Mouse (Mus musculus) 416B (cell line): ENCODE measurements around the gene Gpatch8.
"Not testable (repeated sequence)": the region's sequence is repeated elsewhere in the genome, so short reads cannot be mapped to it uniquely, and the experiment has no call there.

Experiments
- DNase-seq: peaks from one replicate; pipeline ENCODE4 v3.0.0; 2011; ENCODE audit warnings: low read depth

Gpatch8 gene

DNA sequence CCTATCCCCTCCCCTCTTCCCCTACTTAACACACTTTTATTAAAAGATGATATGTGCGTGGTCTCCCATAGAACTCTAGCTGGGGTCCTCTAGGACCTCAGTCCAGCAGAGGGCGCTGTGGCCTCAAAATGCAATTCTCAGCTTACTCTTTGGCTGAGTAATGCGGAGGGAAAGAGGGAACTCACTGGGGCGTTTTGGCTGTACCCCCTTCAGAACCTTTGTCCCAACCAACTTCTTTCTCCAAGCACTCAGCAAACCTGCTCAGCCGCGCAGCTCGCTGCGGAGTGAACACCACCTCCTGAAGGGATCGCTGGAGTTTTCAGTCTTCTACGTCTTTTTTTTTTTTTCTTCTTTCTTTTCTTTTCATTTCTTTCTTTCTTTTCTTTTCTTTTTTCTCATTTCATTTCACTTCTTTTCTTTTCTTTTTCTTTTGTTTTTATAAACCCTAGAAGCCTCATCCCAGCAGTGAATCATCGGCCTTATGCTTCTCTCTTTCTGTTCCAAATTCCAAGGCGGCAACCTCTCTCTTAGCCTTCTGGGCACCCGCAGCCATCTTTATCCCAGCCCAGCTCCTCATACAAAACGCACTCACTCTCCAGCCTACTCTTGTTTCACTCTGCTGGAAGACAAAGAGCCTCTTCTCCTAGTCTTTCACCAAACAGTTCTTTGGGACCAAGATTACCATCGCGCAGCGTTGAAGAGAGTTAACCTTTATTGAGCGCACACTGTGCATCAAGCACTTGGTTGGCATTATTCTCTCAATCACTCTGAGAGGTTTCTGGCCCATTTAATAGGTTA, 16.9 kb upstream of the Gpatch8 start:
- peak; percentile 83 for DNase-seq

- DNase-seq = peak; percentile 42
These were observed 12.7 kb upstream of the Gpatch8 start for GRCm38 (mm10) chr11:102568756-102569377.

GRCm38 (mm10) chr11:102568191-102568590, 12.0 kb upstream of the Gpatch8 start:
- DNase-seq = peak; percentile 37

GRCm38 (mm10) chr11:102567723-102568122, 11.5 kb upstream of the Gpatch8 start:
- DNase-seq = no peak

GRCm38 (mm10) chr11:102567157-102567556, 11.0 kb upstream of the Gpatch8 start:
- no peak for DNase-seq

DNA sequence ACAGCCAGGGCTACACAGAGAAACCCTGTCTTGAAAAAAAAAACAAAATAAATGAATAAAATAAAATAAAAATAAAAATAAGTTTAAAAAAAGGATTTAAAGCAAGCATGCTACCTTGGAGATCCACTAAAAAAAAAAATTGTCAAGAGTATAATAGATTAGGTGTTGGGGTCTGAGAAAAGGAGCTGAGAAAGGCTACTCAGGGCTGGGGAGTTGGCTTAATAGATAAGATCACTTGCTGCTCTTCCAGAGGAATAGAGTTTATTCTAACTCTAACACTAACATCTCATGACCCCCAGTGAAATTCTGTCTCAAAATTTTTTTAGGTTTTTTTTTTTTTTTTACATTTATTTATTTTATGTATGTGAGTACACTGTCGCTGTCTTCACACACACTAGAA, 10.1 kb upstream of the Gpatch8 start:
- no peak for DNase-seq

DNA sequence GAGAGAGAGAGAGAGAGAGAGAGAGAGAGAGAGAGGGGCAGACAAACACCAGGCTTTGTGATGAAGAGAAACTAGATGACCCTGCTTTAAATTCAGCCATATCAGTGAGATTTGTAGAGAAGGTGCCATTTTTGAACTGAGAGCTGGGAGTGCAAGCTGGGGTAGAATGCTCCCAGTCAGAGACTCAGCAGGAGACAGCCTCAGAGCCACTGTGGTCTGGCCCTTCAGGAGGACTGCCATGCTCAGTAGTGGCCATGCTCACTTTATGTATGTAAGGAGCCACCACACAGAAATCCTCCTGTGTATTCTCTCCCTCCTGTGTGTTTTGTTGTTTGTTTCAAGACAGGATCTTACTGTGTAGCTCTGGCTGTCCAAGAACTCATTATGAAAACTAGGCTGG, 9.5 kb upstream of the Gpatch8 start:
- DNase-seq = no peak

DNA sequence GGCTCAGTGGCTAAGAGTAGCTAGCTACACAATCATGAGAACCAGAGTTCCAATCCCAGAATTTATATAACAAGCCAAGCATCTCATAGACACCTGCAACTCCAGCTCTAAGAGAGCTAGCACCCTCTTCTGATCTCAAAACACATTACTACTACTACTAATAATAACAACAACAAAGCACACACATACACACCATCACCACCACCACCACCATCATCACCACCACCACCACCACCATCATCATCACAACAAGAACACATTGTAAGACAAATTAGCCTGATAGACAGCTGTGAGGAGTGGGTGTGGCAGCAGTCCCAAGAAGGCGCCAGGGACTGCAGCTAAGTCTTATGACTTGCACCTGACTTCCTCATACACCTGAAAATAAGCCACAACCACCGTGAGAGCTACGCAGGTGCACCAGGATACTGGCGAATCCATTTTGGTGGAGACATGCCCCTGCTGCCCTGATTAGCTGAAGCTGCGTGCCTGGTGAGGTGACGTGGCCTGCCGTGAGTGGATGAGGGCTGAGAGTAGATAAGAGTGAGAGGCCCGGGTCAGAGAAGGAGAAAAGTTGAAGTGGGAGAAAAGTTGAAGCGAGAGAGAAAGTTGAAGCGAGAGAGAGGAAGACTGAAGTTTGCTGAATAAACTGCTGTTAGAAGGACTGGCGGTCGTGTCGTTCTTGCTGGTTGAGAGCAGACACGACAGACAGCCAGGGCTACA, 8.9 kb upstream of the Gpatch8 start:
- DNase-seq = not testable (repeated sequence)

DNA sequence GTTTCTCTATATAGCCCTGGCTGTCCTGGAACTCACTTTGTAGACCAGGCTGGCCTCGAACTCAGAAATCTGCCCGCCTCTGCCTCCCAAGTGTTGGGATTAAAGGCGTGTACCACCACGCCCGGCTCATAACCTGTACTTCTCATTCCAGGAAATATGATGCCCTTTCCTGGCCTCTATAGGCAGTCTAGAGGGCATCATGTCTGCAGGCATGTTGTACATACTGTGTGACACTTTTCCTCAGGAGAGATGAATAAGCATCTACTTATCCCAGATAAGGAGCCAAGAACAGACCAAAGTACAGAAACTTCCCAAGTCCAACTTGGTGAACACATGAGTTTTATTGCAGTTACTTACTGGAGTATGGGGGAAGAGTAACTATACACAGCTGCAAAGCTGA, 2.5 kb upstream of the Gpatch8 start:
- DNase-seq = no peak

GRCm38 (mm10) chr11:102557386-102557785, 1.2 kb upstream of the Gpatch8 start:
- DNase-seq = no peak

DNA sequence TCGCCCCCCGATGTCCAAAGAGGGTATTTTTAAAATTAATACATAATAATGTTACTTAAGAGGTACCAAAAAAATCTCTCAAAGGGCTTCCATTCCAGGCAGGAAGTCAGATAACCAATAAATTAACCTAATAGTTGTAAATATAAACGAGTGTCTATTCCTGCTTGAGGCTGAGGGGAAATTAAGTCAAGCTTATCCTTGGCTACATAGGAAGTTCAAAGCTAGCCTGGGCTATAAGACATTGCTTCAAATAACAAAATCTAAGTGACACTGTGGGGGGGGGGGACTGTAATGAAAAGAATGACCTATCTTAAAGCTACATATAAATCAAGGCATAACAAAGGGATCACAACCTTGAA, 503 bp upstream of the Gpatch8 start:
- no peak for DNase-seq

DNA sequence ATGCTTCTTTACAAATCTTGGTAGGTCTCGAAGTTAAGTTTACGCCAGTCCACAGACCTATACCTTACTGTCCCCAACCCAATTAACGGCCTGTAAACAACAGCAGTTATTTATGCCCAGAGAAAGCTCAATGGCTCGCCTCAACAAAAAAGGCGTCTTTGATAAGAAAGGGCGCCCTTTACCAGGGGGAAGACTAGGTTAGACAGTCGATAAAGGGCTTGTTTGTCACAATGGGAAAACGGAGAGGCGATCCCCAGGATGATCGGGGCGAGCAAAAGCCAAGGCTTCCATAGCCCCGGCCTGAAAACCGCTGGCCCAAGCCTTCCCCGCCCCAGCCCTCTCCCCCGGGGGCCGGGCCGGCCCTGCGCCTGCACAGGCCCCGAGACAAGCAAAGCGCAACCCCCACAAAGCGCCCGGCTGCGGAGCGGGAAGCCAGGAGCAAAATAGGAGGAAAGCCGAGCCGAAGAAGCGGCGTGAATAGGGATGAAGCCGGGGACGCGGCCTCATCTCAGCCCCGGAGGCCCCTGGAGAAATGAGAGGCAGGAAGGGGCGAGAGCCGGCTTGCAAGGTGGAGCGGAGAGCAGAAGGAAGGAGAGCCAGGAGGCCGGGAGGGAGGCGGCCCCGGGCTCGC, 677 bp downstream of the Gpatch8 start:
- no peak for DNase-seq

DNA sequence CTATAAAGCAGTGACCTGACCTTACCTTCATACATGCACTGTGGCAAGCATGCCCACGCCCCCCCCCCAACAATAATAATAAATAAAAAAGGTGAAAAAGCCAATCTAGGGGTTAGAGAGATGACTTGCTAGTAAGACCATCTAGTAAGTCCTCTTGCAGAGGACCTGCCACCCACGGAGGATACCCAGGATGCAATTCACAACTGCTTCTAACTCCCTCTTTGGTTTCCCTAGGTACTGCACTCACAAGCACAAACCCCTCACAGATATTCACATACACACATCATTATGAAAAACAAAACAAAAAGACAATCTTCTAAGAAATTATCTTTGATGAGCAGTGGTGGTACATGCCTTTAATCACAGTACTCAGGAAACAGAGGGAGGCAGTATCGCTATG, 4.1 kb downstream of the Gpatch8 start:
- no peak for DNase-seq

DNA sequence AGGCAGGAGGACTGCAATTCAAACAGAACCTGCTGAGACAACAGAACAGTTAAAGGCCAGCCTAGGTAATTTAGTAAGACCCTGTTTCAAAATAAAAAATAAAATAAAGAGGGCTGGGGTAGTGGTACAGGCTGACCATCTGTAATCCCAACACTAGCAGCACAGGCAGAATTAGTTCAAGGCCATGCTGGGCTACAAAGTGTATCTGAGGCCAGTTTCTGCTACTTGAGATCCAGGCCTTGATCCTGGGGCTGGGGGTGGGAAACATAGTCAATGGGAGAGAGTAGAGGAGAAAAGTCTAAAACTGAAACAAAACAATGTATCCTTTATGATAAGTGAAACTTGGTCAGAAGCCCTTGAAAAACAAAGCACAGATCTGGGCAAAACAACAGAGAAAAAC, 5.0 kb downstream of the Gpatch8 start:
- DNase-seq = no peak

DNA sequence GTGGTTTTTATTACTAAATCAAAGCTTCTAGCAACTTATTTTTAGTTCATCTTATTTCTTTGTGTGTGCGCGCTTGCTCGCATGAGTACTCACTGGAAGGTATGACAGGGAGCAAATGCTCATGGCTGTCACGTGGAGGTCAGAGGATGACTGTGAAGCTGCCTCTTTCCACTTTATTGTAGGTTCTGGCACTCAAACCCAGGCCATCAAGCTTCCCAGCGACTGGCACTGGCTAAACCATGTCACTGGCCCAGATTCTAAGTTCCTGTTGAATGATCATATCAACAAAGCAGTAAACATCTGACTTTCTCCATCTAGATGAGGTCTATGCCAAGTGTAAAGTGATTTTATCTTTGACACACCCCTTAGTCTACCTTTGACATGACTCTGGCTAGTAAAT, 14.7 kb downstream of the Gpatch8 start:
- DNase-seq = no peak

DNA sequence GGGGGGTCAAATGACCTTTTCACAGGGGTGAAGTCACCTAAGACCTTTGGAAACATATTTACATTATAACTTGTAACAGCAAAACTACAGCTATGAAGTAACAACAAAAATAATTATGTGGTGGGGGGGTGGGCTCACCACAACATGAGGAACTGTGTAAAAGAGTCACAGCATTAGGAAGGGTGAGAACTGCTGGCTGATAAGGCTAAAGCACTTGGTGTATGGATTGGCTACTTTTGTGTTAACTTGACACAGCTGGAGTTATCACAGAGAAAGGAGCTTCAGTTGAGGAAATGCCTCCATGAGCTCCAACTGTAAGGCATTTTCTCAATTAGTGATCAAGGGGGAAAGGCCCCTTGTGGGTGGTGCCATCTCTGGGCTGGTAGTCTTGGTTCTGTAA, 15.9 kb downstream of the Gpatch8 start:
- DNase-seq = not testable (repeated sequence)

GRCm38 (mm10) chr11:102539690-102540089, 16.5 kb downstream of the Gpatch8 start:
- no peak for DNase-seq

- peak; percentile 26 for DNase-seq
These were observed 20.0 kb downstream of the Gpatch8 start for GRCm38 (mm10) chr11:102536210-102536609.

DNA sequence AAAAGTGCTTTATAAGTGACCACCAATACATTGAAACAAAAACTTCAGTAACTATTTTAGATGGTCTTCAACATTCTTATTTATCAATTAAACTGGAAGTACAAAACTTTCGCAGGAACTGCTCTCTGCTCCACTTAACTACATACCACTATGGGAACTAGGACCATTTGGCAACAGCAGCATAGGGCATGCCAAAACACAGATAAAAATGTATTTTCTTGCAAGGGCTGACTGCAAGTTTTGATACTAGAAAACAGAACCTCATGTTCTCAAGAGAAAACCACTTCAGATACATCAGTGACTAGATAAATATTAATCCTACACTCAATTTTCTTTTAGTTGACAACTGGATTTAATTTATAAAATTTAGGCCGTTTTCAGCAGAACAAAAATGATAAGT, 22.1 kb downstream of the Gpatch8 start:
- DNase-seq = no peak

DNA sequence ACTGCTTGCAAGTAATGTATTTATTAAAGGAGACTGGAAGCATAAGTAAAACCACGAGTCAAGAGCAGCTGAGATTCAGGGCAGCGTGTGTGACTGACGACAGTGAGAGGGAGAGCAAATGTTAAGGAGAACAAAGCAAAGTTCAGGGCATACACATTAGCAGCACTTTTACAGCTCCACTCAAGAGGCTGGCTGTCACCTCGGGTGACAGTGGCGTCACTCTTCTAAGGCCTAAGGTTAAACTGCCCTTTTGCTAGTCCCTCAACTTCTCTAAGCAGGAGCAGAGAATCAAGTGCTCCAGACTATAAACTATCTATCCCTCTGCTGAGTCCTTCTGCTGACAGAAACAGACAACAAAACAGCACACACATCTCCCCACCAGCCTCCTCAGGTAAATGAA, 24.8 kb downstream of the Gpatch8 start:
- DNase-seq = no peak

DNA sequence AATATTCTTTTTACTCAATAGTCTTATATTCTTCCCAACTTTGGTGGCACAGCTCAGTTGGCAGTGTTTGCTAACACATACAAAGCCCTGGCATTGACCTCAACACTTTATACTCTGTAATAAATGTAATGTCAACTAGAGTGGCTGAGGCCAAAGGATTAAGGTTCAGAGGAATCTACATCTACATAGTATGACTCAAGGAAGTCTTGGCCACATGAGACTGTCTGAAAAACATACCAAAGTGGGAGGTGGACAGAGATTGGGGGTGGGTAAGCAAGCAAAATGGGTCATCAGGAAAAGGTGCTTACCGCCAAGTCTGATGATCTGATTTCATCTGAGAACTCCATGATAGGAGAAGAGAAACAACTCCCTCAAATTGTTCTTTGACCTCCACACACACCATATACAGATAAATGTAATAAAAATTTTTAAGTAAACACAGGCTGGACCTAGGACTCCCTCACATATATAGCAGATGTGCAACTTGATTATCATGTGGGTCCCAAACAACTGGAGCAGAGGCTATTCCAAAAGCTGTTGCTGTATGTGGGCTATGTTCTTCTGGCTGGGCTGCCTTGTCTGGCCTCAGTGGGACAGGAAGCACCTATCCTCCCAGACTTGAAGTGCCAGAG, 41.3 kb downstream of the Gpatch8 start:
- no peak for DNase-seq

GRCm38 (mm10) chr11:102510226-102510625, 46.0 kb downstream of the Gpatch8 start:
- no peak for DNase-seq
